ENCODE assay signal across 8 mouse cellular contexts in genomic region chr10:115586246-115587231, GRCm38 (mm10). TPM values are rescaled to one million over a fixed set of nuclear protein-coding genes. Genes with fewer than 3 reads are reported as not detected.
DNase-seq lines count a peak whose midpoint lies in the region; ATAC-seq and TF ChIP-seq lines count a peak whose summit lies in the region.

No protein-coding gene starts in this region.

- peak; percentile 48 for DNase-seq in adrenal gland, adult 2 months
- no peak for DNase-seq in adrenal gland, adult 8-10 months
- DNase-seq in ES-E14 (ENCODE audit: low read depth, low spot score): no peak
- peak; percentile 43 to 44 for DNase-seq in cerebellum, postnatal 36 days
- peak; percentile 61 for DNase-seq in liver, postnatal 0 days
- no peak for DNase-seq in layer of hippocampus, adult 18-20 months (ENCODE audit: low spot score in 2 of 2)

- H3K4me2 ChIP-seq in hindbrain, embryonic 13.5 days: peak overlapping the region; percentile 99
- peak overlapping the region; percentile 76 for H3K4me2 ChIP-seq in liver, postnatal 0 days (ENCODE audit: low read depth, low read length)

- H3K4me1 ChIP-seq in ES-E14 (ENCODE audit: control insufficient read depth in 2 of 2, insufficient read depth in 2 of 2, low read length in 2 of 2, poor library complexity in 1 of 2): no peaks in the 10 kb centered on the region
- peaks cover 32% of the 10 kb centered on the region for H3K4me1 ChIP-seq in hindbrain, embryonic 13.5 days (replicated peaks)
- H3K4me1 ChIP-seq in liver, postnatal 0 days (ENCODE audit: insufficient read depth): peaks cover 12% of the 10 kb centered on the region
- peaks cover 6% of the 10 kb centered on the region for H3K4me1 ChIP-seq in small intestine, adult 2 months (ENCODE audit: control insufficient read depth, insufficient read depth, insufficient read length, low read length)

- in situ Hi-C loops in ES-E14 (cut with MboI; ENCODE audit: low sequenced_read_pairs in 2 of 2, unreplicated experiment in 2 of 2): no loop called here

- no peak for TF ChIP-seq EP300 in liver, postnatal 0 days (IDR thresholded peaks at IDR 0.05; ENCODE audit: low read depth)

- no peak overlapping the region for H3K27ac ChIP-seq in ES-E14 (ENCODE audit: insufficient read depth, low read depth, low read length, poor library complexity, severe bottlenecking)
- H3K27ac ChIP-seq in hindbrain, embryonic 13.5 days: no peak overlapping the region
- no peak overlapping the region for H3K27ac ChIP-seq in liver, postnatal 0 days (ENCODE audit: low read depth)
- H3K27ac ChIP-seq in small intestine, adult 2 months (ENCODE audit: insufficient read depth, low read depth, low read length): no peak overlapping the region

- ATAC-seq in hindbrain, embryonic 13.5 days (ENCODE audit: low FRiP score): peak; percentile 79
- peak; percentile 67 for ATAC-seq in liver, postnatal 0 days

- no peaks in the 10 kb centered on the region for H3K36me3 ChIP-seq in ES-E14 (ENCODE audit: control insufficient read depth, insufficient read depth, low read length, poor library complexity, severe bottlenecking)
- H3K36me3 ChIP-seq in hindbrain, embryonic 13.5 days: no peaks in the 10 kb centered on the region
- H3K36me3 ChIP-seq in liver, postnatal 0 days (replicated peaks; ENCODE audit: insufficient read depth, low read length): no peaks in the 10 kb centered on the region
- no peaks in the 10 kb centered on the region for H3K36me3 ChIP-seq in small intestine, adult 2 months (ENCODE audit: control insufficient read depth, insufficient read depth, low read length)

- no peak for TF ChIP-seq POLR2A in small intestine, adult 2 months (IDR thresholded peaks at IDR 0.05; ENCODE audit: low read depth, low read length)

- no peak overlapping the region for H3K9ac ChIP-seq in ES-E14 (ENCODE audit: insufficient read depth, low read depth, low read length, poor library complexity, severe bottlenecking)
- peak overlapping the region; percentile 77 for H3K9ac ChIP-seq in hindbrain, embryonic 13.5 days
- H3K9ac ChIP-seq in liver, postnatal 0 days (replicated peaks): no peak overlapping the region; the same call in 1 of the 2 replicates

- peaks cover 56% of the 10 kb centered on the region for H3K27me3 ChIP-seq in hindbrain, embryonic 13.5 days
- peaks cover 21% of the 10 kb centered on the region for H3K27me3 ChIP-seq in liver, postnatal 0 days (ENCODE audit: insufficient read depth, low read length)
- H3K27me3 ChIP-seq in small intestine, adult 2 months (ENCODE audit: control insufficient read depth, insufficient read depth, low read length): peaks cover 15% of the 10 kb centered on the region

- WGBS in hindbrain, embryonic 13.5 days: under 1% methylated on average over 41 of the region's 41 CpGs
- 0% methylated on average over 41 of the region's 41 CpGs for WGBS in liver, postnatal 0 days (ENCODE audit: insufficient replicate concordance)
- under 1% methylated on average over 41 of the region's 41 CpGs for WGBS in small intestine, adult 2 months

- H3K4me3 ChIP-seq in ES-E14 (ENCODE audit: insufficient read depth in 1 of 2, low read depth in 1 of 2, low read length in 2 of 2, poor library complexity in 1 of 2, severe bottlenecking in 1 of 2): peak overlapping the region; percentile 67 to 91
- peak overlapping the region; percentile 67 for H3K4me3 ChIP-seq in hindbrain, embryonic 13.5 days
- peak overlapping the region; percentile 48 for H3K4me3 ChIP-seq in liver, postnatal 0 days (ENCODE audit: low read depth, low read length)
- peak overlapping the region; percentile 55 for H3K4me3 ChIP-seq in small intestine, adult 2 months (ENCODE audit: low read depth, low read length)

- TF ChIP-seq CTCF in liver, postnatal 0 days (IDR thresholded peaks at IDR 0.05; ENCODE audit: low read depth): no peak
- no peak for TF ChIP-seq CTCF in small intestine, adult 2 months (IDR thresholded peaks at IDR 0.05; ENCODE audit: extremely low read depth, insufficient read length, insufficient replicate concordance, low read depth, low read length)

- no peaks in the 10 kb centered on the region for H3K9me3 ChIP-seq in ES-E14 (ENCODE audit: control insufficient read depth, insufficient read depth, low read depth, low read length)
- H3K9me3 ChIP-seq in hindbrain, embryonic 13.5 days: no peaks in the 10 kb centered on the region
- no peaks in the 10 kb centered on the region for H3K9me3 ChIP-seq in liver, postnatal 0 days (ENCODE audit: low read length)

TF ChIP-seq in ES-E14, 5 proteins besides CTCF, POLR2A, EP300 and RAD21:
- TF ChIP-seq HCFC1 (IDR thresholded peaks at IDR 0.05; ENCODE audit: borderline replicate concordance, insufficient read depth, low read length): no peak
- no peak for TF ChIP-seq ZC3H11A (IDR thresholded peaks at IDR 0.05; ENCODE audit: borderline replicate concordance, low read depth, low read length)

RNA-seq across cellular contexts. Expression of gene Lgr5, which starts 1.0 kb away (rescaled TPM):
- 10 to 100 TPM; 19.5 to 25.9 TPM for total RNA-seq in adrenal gland, adult 2 months (2021)
- polyA plus RNA-seq in adrenal gland, adult 2 months (2012; rRNA removed): 42.4 and 45.0 TPM in 2 replicates
- 10 to 100 TPM; 28.0 to 59.5 (median 39.6) TPM for total RNA-seq in adrenal gland, adult 8-10 months (2022)
- total RNA-seq in ES-E14 (2012; rRNA removed): 0.22 and 0.53 TPM in 2 replicates
- polyA plus RNA-seq in hindbrain, embryonic 13.5 days (2015; fragmentation: Nextera tagmentation; extraction: Ambion mirVana): 3.0 and 4.1 TPM in 2 replicates
- polyA plus RNA-seq in liver, postnatal 0 days (2015; fragmentation: Nextera tagmentation; extraction: Ambion mirVana): 0.49 and 0.73 TPM in 2 replicates
- 10.2 and 15.0 TPM in 2 replicates for polyA plus RNA-seq in small intestine, adult 2 months (2012; rRNA removed)
- total RNA-seq in layer of hippocampus, adult 18-20 months (2021): 1 to 10 TPM; 1.9 to 2.5 TPM

RNA-seq across cellular contexts. Expression of gene A930009A15Rik, which starts 16.8 kb away (rescaled TPM):
- not detected for total RNA-seq in adrenal gland, adult 2 months (2021)
- not detected in 2 replicates for polyA plus RNA-seq in adrenal gland, adult 2 months (2012; rRNA removed)
- not detected for total RNA-seq in adrenal gland, adult 8-10 months (2022)
- not detected in 2 replicates for total RNA-seq in ES-E14 (2012; rRNA removed)
- polyA plus RNA-seq in hindbrain, embryonic 13.5 days (2015; fragmentation: Nextera tagmentation; extraction: Ambion mirVana): 0.39 and 1.0 TPM in 2 replicates
- 0.25 and 0.56 TPM in 2 replicates for polyA plus RNA-seq in liver, postnatal 0 days (2015; fragmentation: Nextera tagmentation; extraction: Ambion mirVana)
- not detected in 2 replicates for polyA plus RNA-seq in small intestine, adult 2 months (2012; rRNA removed)
- under 1 TPM; 0.32 to 0.56 TPM for total RNA-seq in layer of hippocampus, adult 18-20 months (2021)

Comparison
In these comparisons a context has a peak if more than half of its experiments do, and no peak if none do; other contexts are left out.
1. DNase-seq: peak in adrenal gland, adult 2 months (single experiment), cerebellum, postnatal 36 days (2 of 2) and liver, postnatal 0 days (single experiment); none in adrenal gland, adult 8-10 months (single experiment), ES-E14 (single experiment) and layer of hippocampus, adult 18-20 months (0 of 2).
2. RNA of gene Lgr5, which starts 1.0 kb away (total RNA-seq): 28.0 to 59.5 TPM in adrenal gland, adult 8-10 months and 19.5 to 25.9 TPM in adrenal gland, adult 2 months; 1.9 to 2.5 TPM in layer of hippocampus, adult 18-20 months and 0.22 to 0.53 TPM in ES-E14; every median in the first group is over 4 times any median in the second.
3. Peak in every context shown above with its lines, with median percentiles within 50 percentile points of each other: H3K4me3 ChIP-seq.